Mouse (Mus musculus) bone marrow macrophage, adult 2 months (primary cell): ENCODE data around the gene Wdr19.

Experiments
- CTCF ChIP-seq: IDR thresholded peaks from 2 replicates; pipeline ENCODE4 v1.5.1; 2012; ENCODE audit warnings: low read depth, mild to moderate bottlenecking, low read length, moderate library complexity
- POLR2A ChIP-seq: IDR thresholded peaks from 2 replicates; pipeline ENCODE4 v1.6.1; 2012; ENCODE audit warnings: mild to moderate bottlenecking, low read depth, low read length, borderline replicate concordance

DNA sequence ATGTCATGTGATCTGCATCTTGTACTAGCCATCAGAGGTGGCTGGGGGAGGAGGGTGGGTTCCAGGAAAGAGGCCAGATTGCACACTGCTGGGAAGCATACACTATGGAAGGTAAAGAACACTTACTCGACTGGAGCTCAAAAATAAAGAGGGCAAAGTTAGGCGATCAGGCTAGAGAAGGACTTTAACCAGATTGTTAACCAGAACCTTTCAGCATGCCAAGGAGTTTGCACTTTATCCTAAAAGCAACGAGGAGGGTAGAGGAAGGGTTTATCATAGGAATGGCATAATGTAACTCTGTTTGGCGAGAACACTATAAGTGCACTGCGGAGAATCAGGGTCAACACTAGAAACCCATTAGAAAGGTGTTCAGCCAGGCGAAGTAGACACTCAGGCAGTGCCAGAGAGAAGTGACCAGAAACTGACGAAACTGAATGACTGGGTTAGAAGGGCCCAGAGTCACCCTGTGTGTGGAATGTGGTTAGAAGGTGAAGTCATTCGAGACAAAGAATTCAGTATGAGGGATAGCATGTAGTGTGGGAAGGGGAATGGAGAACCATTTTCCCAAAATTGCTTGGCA lies 49.0 kb upstream of the Wdr19 start:
- no peak for TF ChIP-seq CTCF
- TF ChIP-seq POLR2A = no peak
